Mouse (Mus musculus): ENCODE measurements around the gene Gsdma2.

DNA sequence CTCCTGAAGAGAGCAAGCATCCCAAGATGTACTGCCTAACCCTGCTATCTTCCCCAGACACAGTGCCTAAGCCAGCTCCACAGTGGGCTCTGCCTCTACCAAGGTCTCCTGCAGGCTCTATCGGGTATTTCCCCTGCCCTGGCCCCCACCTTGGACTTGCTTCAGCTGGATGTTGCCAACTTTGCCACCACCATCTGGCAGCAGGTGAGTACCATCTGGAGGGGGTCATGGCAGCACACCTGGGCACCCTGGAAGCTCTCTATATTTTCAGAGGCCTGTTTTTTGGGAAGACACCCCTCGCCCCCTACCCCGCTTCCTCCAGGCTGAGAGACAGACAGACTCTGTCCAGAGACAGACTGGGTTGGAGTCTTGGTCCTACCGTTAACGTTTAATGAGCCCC, 55.8 kb downstream of the Gsdma2 start:
- TF ChIP-seq CTCF (conservative IDR thresholded peaks at IDR 0.05; ENCODE audit: low read length) (no peak), POU5F1 (IDR thresholded peaks at IDR 0.05; ENCODE audit: borderline replicate concordance, low read length) (no peak), NANOG (IDR thresholded peaks at IDR 0.05; ENCODE audit: borderline replicate concordance, low read length) (no peak)

Measured in E14TG2a.4 (cell line).